Mouse (Mus musculus) hindbrain, embryonic 13.5 days (tissue): Measurements from ENCODE around the gene Qrich2. TPM values are rescaled to one million over a fixed set of nuclear protein-coding genes. Genes with fewer than 3 reads are reported as not detected.
"Not testable (repeated sequence)": the region's sequence is repeated elsewhere in the genome, so short reads cannot be mapped to it uniquely, and the experiment has no call there.

Experiments
- ATAC-seq: fragments of 200-750 bp; cut with Nextera tagmentation; 2 replicates; pipeline ENCODE4 v1.8.0; 2017; ENCODE audit warnings: moderate TSS enrichment; ENCODE audit not compliant: low FRiP score
- H3K27ac ChIP-seq: fragments of 300-500 bp; sonication (generic); 2 replicates; pipeline ENCODE4 v1.5.1; 2015; ENCODE audit warnings: inconsistent platforms, mild to moderate bottlenecking, moderate library complexity
- H3K27me3 ChIP-seq: fragments of 300-500 bp; sonication (generic); 2 replicates; pipeline ENCODE4 v1.6.1; 2015; ENCODE audit warnings: mild to moderate bottlenecking, inconsistent platforms
- H3K36me3 ChIP-seq: fragments of 300-500 bp; sonication (generic); 2 replicates; pipeline ENCODE4 v1.6.1; 2015; ENCODE audit warnings: mild to moderate bottlenecking, inconsistent platforms
- H3K4me1 ChIP-seq: fragments of 300-500 bp; sonication (generic); replicated peaks from 2 replicates; pipeline ENCODE4 v1.6.1; 2015; ENCODE audit warnings: inconsistent platforms
- H3K4me2 ChIP-seq: fragments of 300-500 bp; sonication (generic); 2 replicates; pipeline ENCODE4 v1.6.1; 2015; ENCODE audit warnings: inconsistent platforms, mild to moderate bottlenecking, moderate library complexity
- H3K4me3 ChIP-seq: fragments of 300-500 bp; sonication (generic); 2 replicates; pipeline ENCODE4 v1.5.1; 2015; ENCODE audit warnings: mild to moderate bottlenecking, inconsistent platforms
- H3K9ac ChIP-seq: fragments of 300-500 bp; sonication (generic); 2 replicates; pipeline ENCODE4 v1.6.1; 2015; ENCODE audit warnings: mild to moderate bottlenecking, inconsistent platforms
- H3K9me3 ChIP-seq: fragments of 300-500 bp; sonication (generic); 2 replicates; pipeline ENCODE4 v1.6.1; 2016; ENCODE audit warnings: inconsistent platforms
- WGBS: fragments of 180-500 bp; shearing (Covaris S2); methylation state at CpG from one replicate; pipeline ENCODE4 v1.1.7; 2015; 5-methylcytosine and 5-hydroxymethylcytosine counted together
- polyA plus RNA-seq: library from polyadenylated mRNA; unstranded; fragments of >200 nt; fragmentation: Nextera tagmentation; extraction: Ambion mirVana; gene quantifications from 2 replicates; pipeline ENCODE4 v1.2.1, GENCODE M21; 2015

Gene Qrich2
- polyA plus RNA-seq, 1 experiment from 2014 or later, result 0.42 TPM

- no peak overlapping the region for H3K4me3 ChIP-seq
- no peaks in the 10 kb centered on the region for H3K27me3 ChIP-seq
- H3K9ac ChIP-seq, result no peak overlapping the region
- WGBS, result 93% methylated on average over 8 of the region's 8 CpGs
- peaks cover 82% of the 10 kb centered on the region for H3K36me3 ChIP-seq
- no peak overlapping the region for H3K4me2 ChIP-seq
- no peak for ATAC-seq
- H3K4me1 ChIP-seq, result peaks cover 16% of the 10 kb centered on the region
- no peak overlapping the region for H3K27ac ChIP-seq
- no peaks in the 10 kb centered on the region for H3K9me3 ChIP-seq
These were observed 18.2 kb upstream of the Qrich2 start for GRCm38 (mm10) chr11:116484261-116484660.

GRCm38 (mm10) chr11:116481776-116482175 is 15.7 kb upstream of the Qrich2 start:
- Histone ChIP-seq H3K9ac (no peak overlapping the region), H3K4me3 (no peak overlapping the region), H3K27ac (no peak overlapping the region), H3K9me3 (no peaks in the 10 kb centered on the region), H3K4me2 (no peak overlapping the region), H3K27me3 (no peaks in the 10 kb centered on the region), H3K4me1 (no peaks in the 10 kb centered on the region), H3K36me3 (peaks cover 94% of the 10 kb centered on the region)
- ATAC-seq, result no peak
- 85% methylated on average over 7 of the region's 7 CpGs for WGBS

GRCm38 (mm10) chr11:116480975-116481374 is 14.9 kb upstream of the Qrich2 start:
- H3K27me3 ChIP-seq, result no peaks in the 10 kb centered on the region
- H3K9me3 ChIP-seq, result no peaks in the 10 kb centered on the region
- no peak overlapping the region for H3K4me3 ChIP-seq
- 89% methylated on average over 8 of the region's 8 CpGs for WGBS
- no peak overlapping the region for H3K27ac ChIP-seq
- no peak overlapping the region for H3K4me2 ChIP-seq
- H3K9ac ChIP-seq, result no peak overlapping the region
- H3K36me3 ChIP-seq, result peaks cover 95% of the 10 kb centered on the region
- no peak for ATAC-seq
- H3K4me1 ChIP-seq, result no peaks in the 10 kb centered on the region

DNA sequence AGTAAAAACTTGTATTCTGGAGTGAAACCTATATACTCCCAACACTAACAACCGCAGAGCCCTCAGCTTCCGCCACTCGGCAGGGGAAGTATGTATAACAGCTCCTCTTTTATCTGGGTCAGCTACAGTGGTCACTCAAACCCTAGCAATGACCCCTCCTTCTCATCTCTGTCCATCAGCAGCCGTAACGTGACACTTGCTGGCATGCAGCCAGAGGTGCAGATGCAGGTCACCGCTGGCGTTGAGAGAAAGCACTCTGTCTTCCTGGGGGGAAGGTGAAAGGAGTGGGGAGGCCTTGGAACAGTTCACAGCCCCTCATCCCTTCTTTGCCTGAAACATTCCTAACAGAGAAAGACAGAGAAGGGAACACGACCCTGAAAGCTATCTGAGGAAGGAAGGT is 13.8 kb upstream of the Qrich2 start:
- Histone ChIP-seq H3K27me3 (no peaks in the 10 kb centered on the region), H3K27ac (no peak overlapping the region), H3K9ac (no peak overlapping the region), H3K4me2 (no peak overlapping the region), H3K4me1 (no peaks in the 10 kb centered on the region), H3K9me3 (no peaks in the 10 kb centered on the region), H3K36me3 (peaks cover 95% of the 10 kb centered on the region), H3K4me3 (no peak overlapping the region)
- ATAC-seq, result no peak
- 67% methylated on average over 8 of the region's 8 CpGs for WGBS

DNA sequence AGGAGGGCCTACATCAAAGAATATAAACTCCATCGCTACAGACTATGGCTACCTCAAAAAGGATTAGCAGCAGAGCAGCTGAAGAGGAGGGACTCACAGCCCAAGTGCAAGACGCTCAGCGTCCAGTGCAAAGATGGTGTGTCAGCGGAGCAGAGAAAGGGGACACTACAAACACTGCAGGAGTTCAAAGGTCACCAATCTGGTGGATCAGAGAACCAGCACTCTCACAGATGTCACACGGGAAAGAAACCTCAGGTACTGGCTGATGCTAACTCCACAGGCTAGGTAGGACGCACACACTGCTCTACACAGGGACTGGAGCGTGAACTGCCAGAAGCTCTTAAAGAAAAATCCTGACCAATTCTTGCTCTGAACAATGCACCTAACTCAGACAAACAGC is 12.9 kb upstream of the Qrich2 start:
- WGBS, result 83% methylated on average over 7 of the region's 7 CpGs
- no peak overlapping the region for H3K27ac ChIP-seq
- no peak overlapping the region for H3K9ac ChIP-seq
- H3K27me3 ChIP-seq, result no peaks in the 10 kb centered on the region
- H3K4me1 ChIP-seq, result no peaks in the 10 kb centered on the region
- no peak overlapping the region for H3K4me3 ChIP-seq
- no peaks in the 10 kb centered on the region for H3K9me3 ChIP-seq
- no peak overlapping the region for H3K4me2 ChIP-seq
- no peak for ATAC-seq
- peaks cover 95% of the 10 kb centered on the region for H3K36me3 ChIP-seq

DNA sequence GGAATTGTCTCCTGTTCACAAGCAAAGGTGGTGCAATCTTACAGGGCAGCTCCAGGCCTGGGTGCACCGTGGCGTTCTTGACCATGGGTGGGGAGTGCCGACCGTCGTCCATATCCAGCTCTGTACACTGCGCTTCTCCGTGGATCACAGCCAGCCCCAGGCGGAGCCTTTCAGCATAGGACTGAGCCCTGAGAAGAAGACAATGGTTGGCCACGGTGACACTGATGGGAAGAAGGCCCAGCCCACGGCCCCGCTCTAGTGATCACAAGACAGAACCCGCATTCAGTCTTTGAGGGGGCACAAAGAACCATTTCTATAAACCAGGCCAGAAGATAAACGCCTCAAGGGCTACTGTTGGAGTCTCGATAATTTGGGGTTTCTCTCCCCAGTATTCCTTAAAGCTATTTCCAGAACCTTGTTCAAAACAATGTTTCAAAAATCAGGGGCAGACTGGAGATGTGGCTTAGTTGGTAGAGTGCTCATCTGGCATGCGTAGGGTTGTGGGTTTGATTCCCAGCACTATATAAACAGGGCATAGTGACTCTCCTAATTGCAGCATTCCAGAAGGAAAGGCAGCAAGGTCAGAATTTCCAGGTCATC is 11.2 kb upstream of the Qrich2 start:
- no peaks in the 10 kb centered on the region for H3K9me3 ChIP-seq
- no peaks in the 10 kb centered on the region for H3K4me1 ChIP-seq
- H3K27me3 ChIP-seq, result no peaks in the 10 kb centered on the region
- H3K4me3 ChIP-seq, result no peak overlapping the region
- H3K9ac ChIP-seq, result no peak overlapping the region
- H3K4me2 ChIP-seq, result no peak overlapping the region
- no peak for ATAC-seq
- 76% methylated on average over 15 of the region's 15 CpGs for WGBS
- peaks cover 98% of the 10 kb centered on the region for H3K36me3 ChIP-seq
- no peak overlapping the region for H3K27ac ChIP-seq

GRCm38 (mm10) chr11:116476696-116477095 is 10.7 kb upstream of the Qrich2 start:
- 91% methylated on average over 6 of the region's 6 CpGs for WGBS
- H3K4me2 ChIP-seq, result no peak overlapping the region
- H3K4me1 ChIP-seq, result no peaks in the 10 kb centered on the region
- H3K27me3 ChIP-seq, result no peaks in the 10 kb centered on the region
- H3K36me3 ChIP-seq, result peaks cover 98% of the 10 kb centered on the region
- no peak overlapping the region for H3K9ac ChIP-seq
- ATAC-seq, result no peak
- H3K27ac ChIP-seq, result no peak overlapping the region
- H3K9me3 ChIP-seq, result no peaks in the 10 kb centered on the region
- no peak overlapping the region for H3K4me3 ChIP-seq

GRCm38 (mm10) chr11:116476041-116476440 is 10.0 kb upstream of the Qrich2 start:
- Histone ChIP-seq H3K36me3 (peaks cover 98% of the 10 kb centered on the region), H3K4me3 (no peak overlapping the region), H3K4me1 (no peaks in the 10 kb centered on the region), H3K9ac (no peak overlapping the region), H3K27ac (no peak overlapping the region), H3K27me3 (no peaks in the 10 kb centered on the region), H3K4me2 (no peak overlapping the region), H3K9me3 (no peaks in the 10 kb centered on the region)
- 84% methylated on average over 10 of the region's 10 CpGs for WGBS
- no peak for ATAC-seq

GRCm38 (mm10) chr11:116472275-116472674 is 6.2 kb upstream of the Qrich2 start:
- no peak overlapping the region for H3K4me3 ChIP-seq
- ATAC-seq, result no peak
- H3K27ac ChIP-seq, result no peak overlapping the region
- H3K36me3 ChIP-seq, result peaks cover 78% of the 10 kb centered on the region
- H3K9ac ChIP-seq, result no peak overlapping the region
- H3K4me1 ChIP-seq, result no peaks in the 10 kb centered on the region
- H3K4me2 ChIP-seq, result no peak overlapping the region
- H3K9me3 ChIP-seq, result no peaks in the 10 kb centered on the region
- no peaks in the 10 kb centered on the region for H3K27me3 ChIP-seq
- 86% methylated on average over 4 of the region's 4 CpGs for WGBS

DNA sequence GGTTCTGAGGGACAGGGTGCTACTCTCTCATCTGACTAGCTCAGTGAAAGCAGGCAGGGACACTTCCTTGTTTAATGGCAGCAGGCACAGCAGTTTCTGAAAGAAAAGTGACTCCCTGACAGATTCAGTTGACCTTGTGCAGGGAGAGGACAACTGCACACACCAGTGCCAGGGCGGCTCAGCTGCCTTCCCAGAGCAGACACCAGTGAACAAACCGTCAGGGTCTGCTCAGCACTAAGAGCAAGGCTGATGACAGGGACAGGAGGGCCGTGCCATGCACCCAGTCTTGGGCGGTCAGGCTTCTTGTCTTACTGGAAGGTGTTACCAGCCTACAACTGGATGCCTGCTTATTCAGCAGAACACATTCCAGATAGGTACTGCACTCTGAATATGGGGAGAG is 4.9 kb upstream of the Qrich2 start:
- Histone ChIP-seq H3K36me3 (peaks cover 64% of the 10 kb centered on the region), H3K4me3 (no peak overlapping the region), H3K4me1 (no peaks in the 10 kb centered on the region), H3K27ac (no peak overlapping the region), H3K4me2 (no peak overlapping the region), H3K27me3 (0 out of 2 replicates have a peak, but pooled peaks cover under 1% of the 10 kb centered on the region), H3K9me3 (no peaks in the 10 kb centered on the region), H3K9ac (no peak overlapping the region)
- ATAC-seq, result no peak
- WGBS, result 89% methylated on average over 4 of the region's 4 CpGs

- 0 out of 2 replicates have a peak, but pooled peaks cover 3% of the 10 kb centered on the region for H3K27me3 ChIP-seq
- H3K4me3 ChIP-seq, result no peak overlapping the region
- no peak for ATAC-seq
- no peak overlapping the region; the same call in 1 of the 2 replicates for H3K9ac ChIP-seq
- H3K4me2 ChIP-seq, result no peak overlapping the region
- H3K9me3 ChIP-seq, result no peaks in the 10 kb centered on the region
- H3K4me1 ChIP-seq, result no peaks in the 10 kb centered on the region
- WGBS, result 90% methylated on average over 3 of the region's 3 CpGs
- no peak overlapping the region for H3K27ac ChIP-seq
- peaks cover 57% of the 10 kb centered on the region for H3K36me3 ChIP-seq
These were observed 4.2 kb upstream of the Qrich2 start for GRCm38 (mm10) chr11:116470249-116470648.

- WGBS, result 87% methylated on average over 3 of the region's 3 CpGs
- H3K27me3 ChIP-seq, H3K9ac ChIP-seq, H3K4me2 ChIP-seq, ATAC-seq, H3K27ac ChIP-seq, H3K9me3 ChIP-seq, H3K4me3 ChIP-seq, H3K4me1 ChIP-seq: not testable (repeated sequence)
- peaks cover 39% of the 10 kb centered on the region for H3K36me3 ChIP-seq
These were observed 2.3 kb upstream of the Qrich2 start for GRCm38 (mm10) chr11:116468338-116468737.

DNA sequence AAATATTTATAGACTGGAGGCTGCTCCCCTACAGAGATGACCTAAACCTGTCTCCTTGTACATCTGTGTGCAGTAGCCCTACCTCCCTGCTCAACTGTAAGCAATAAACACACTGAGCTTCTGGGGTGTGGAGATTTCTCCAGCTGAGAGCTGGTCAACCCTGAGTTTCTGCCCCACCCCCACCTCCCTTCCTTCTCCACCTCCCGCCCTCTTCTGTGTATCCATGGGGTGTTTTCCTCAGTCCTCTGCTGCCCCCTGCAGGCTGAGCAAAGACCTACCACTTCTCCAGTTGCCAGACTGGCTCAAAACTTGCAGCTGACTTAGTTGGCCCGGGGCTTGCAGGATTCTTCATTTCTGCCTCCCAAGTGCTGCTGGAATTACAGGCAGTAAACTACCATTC is 2.2 kb downstream of the Qrich2 start:
- Histone ChIP-seq H3K27ac (no peak overlapping the region), H3K9me3 (no peaks in the 10 kb centered on the region), H3K36me3 (no peaks in the 10 kb centered on the region), H3K9ac (no peak overlapping the region), H3K4me2 (no peak overlapping the region), H3K4me1 (no peaks in the 10 kb centered on the region; the same call in 1 of the 2 replicates), H3K27me3 (0 out of 2 replicates have a peak, but pooled peaks cover 3% of the 10 kb centered on the region), H3K4me3 (no peak overlapping the region)
- WGBS, result 17% methylated on average over 2 of the region's 2 CpGs
- no peak; the same call in 1 of the 2 replicates for ATAC-seq
